Mouse (Mus musculus) gastrocnemius, postnatal 36 days (tissue): ENCODE measurements at regions not wholly inside any gene's neighbourhood (a gene's known extent, or its start where the extent isn't known, plus 50 kb on each side); places are given as distances from the start of the nearest gene placed in this dataset.

Experiments
- DNase-seq, 2 experiments: peaks; one replicate each; pipeline ENCODE4 v3.0.0; 2022
- intact Hi-C: fragments of 180-260 bp; cut with DNase I; formaldehyde crosslinking; loops from one replicate; pipeline ENCODE4 v1.15.1; 2025

DNA sequence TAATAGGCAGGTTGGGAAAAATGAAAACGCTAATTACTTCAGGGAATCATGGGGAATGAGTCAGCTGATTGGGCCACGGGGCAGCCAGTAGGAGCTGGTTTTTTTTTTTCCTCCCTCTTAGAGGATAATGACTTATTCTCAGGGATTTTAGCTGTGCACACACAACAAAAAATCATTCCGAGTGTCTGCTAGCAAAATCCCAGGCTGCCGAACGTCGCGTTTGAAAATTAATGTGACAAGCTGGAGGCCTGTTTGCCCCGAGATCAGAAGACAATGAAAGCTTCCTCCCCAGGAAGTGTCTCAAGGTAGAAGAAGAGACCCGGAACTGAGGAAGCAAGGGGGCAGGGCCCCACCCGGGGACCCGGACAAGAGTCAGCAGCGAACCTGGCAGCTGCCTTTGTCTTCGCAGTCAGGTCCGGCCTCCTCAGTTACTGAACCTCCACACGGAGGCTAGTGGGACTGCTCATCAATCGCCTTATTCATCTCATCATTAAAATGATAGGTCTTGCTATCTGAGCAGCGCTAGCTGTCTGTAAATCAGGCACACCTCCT is 350.8 kb upstream of the Zmiz1 start:
- intact Hi-C loops = no loop called here
- DNase-seq = no peak

DNA sequence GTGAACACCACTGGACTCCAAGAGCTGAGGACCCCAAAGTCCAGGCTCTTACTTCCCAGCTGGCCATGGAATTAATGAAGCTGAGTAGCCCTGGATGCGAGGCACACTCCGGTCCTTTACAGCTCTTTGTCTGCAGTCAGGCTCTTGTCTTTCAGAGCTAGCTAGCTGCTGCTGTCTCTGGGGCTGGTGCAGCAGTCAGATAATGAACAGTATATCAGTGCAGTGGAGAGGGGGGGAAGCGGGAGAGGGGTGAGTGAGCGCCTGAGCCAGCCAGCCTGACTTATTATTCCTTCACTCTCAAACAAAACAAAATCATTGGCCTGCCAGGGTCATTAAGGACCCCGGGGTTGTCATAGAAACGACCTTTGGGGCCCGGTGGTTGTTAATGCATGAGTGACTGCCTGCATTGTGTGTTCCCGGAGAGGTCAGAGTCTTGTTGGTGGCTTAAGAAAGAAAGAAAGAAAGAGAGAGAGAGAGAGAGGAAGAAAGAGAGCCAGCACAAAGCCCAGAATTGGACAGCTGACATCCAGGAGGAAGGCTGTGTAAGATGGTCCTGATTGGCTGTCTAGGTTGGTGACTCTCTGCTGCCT is 350.2 kb upstream of the Zmiz1 start:
- intact Hi-C loops = no loop called here
- DNase-seq = no peak

GRCm38 (mm10) chr14:25109691-25110090 is 349.3 kb upstream of the Zmiz1 start:
- DNase-seq = no peak
- intact Hi-C loops = loop anchor here (10.0 kb wide), 1 partner anchor 605 kb away; no protein-coding TSS in a partner anchor

- intact Hi-C loops = loop anchor here (10.0 kb wide), 1 partner anchor 608 kb away; no protein-coding TSS in a partner anchor
- DNase-seq = no peak
These were observed 346.2 kb upstream of the Zmiz1 start for GRCm38 (mm10) chr14:25112832-25113231.

DNA sequence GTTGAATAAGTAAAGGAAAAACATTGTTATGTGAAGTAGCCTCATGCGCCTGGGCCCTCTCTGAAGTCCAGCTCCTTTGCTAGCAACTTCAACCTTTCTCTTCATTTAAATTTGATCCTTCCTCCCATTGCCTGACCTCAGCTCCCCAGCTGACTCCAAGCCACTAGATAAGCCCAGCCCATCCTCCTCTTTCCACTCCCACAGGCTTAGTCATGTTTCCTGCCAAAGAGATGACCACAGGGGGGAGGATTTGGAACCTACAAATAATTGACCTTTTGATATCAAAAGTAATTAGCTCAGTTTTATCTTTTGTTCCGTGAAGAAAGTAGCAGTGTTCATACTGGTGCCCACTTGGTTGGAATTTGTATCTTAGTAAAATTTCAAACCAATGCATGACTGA is 345.7 kb upstream of the Zmiz1 start:
- DNase-seq = no peak
- intact Hi-C loops = loop anchor here (10.0 kb wide), 1 partner anchor 609 kb away; no protein-coding TSS in a partner anchor

- DNase-seq = peak; percentile 73
- intact Hi-C loops = loop anchor here (5.0 to 10.0 kb wide), 3 partner anchors 341 to 612 kb away; partner anchors contain the start of gene Zmiz1
These were observed 342.6 kb upstream of the Zmiz1 start for GRCm38 (mm10) chr14:25116424-25116823.

DNA sequence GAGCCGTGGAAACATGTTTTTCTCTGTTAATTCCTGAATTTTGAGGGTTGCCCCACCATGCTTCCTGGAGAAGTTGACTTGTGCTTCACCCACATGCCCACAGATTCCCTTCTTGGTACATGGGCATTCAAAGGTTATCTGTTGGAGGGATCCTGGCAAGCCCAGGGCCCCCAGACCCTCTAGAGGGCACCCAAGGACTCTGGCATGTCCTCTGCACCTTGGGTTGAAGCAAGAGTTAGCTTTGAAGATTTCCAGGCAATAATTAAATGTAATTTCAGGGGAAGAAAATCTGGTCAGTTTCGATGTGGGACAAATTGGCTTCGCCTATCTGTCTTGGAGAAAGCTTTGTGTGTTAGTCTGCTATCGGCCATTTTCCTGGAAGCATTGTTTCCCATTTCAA is 339.0 kb upstream of the Zmiz1 start:
- no peak for DNase-seq
- intact Hi-C loops = loop anchor here (5.0 to 10.0 kb wide), 4 partner anchors 77 to 615 kb away; partner anchors contain the start of gene Zmiz1

- intact Hi-C loops = loop anchor here (5.0 kb wide), 1 partner anchor 77 kb away; no protein-coding TSS in a partner anchor
- DNase-seq = no peak
These were observed 338.5 kb upstream of the Zmiz1 start for GRCm38 (mm10) chr14:25120506-25120905.

DNA sequence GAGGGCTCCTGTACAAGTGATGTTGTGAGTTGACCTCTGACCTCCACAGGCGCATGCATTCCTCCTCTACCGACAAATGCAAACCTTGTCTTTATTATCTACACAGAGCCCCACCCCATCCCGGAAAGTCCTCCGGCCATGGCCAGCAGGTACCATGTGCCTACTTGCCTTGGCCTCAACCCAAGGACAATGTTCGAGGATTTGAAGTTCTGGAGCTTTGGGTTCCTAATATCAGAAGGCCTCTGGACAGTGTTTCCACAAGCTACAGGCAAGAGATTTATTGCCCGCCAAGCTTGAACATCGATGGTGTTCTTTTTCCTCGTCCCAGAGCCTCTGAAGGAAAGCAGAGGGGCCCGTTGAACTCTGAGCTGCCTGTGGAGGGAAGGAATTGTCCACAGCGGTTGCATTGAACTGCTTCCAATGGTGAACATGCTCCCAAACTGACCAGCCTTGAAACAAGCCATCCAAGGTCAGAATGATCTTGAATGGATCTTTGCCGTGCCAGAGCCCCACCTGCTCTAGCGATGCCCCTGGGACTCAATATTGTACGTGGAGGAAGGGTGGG is 335.9 kb upstream of the Zmiz1 start:
- intact Hi-C loops = loop anchor here (5.0 kb wide), 1 partner anchor 74 kb away; no protein-coding TSS in a partner anchor
- DNase-seq = no peak

DNA sequence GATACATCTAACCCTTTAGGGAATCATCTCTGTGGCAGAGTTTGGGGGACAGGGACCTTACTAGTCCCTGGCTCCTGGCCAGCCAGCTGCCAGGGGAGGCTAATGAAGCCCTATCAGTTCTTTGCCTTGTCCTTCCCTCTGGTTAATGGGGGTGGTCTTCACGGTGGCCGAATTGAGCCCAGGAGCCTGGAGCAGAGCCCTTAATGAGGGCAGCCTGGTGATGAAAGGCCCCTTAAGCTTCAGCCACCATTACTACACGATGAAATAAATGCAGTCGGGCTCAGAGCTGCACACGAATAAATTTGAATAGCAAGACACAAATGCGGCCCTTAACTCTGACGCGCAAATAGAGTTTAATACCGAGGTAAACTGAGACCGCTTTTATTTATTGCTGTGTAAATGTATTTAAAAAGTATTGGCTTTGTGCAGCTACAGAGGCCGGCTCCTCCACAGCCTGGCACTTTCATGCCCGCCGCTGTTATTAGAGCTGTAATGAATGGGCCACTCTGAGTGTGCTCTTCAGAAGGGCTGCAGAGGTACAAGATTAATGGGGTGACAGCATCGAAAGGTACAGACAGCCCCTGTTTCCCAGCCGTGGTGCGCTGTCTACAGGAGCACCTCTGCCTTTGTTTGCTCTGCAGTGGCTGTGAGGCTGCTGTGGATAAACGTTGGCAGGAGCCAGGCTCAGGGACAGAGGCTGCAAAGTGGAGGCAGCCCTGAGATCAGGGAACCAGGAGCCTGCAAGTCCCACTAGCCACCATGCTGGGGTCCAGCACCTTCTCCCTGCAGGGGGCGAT is 335.2 kb upstream of the Zmiz1 start:
- intact Hi-C loops = loop anchor here (5.0 kb wide), 1 partner anchor 74 kb away; no protein-coding TSS in a partner anchor
- no peak for DNase-seq

GRCm38 (mm10) chr14:25126544-25126943 is 332.4 kb upstream of the Zmiz1 start:
- no peak for DNase-seq
- intact Hi-C loops = no loop called here

GRCm38 (mm10) chr14:25127544-25128159 is 331.3 kb upstream of the Zmiz1 start:
- no peak for DNase-seq
- intact Hi-C loops = no loop called here

DNA sequence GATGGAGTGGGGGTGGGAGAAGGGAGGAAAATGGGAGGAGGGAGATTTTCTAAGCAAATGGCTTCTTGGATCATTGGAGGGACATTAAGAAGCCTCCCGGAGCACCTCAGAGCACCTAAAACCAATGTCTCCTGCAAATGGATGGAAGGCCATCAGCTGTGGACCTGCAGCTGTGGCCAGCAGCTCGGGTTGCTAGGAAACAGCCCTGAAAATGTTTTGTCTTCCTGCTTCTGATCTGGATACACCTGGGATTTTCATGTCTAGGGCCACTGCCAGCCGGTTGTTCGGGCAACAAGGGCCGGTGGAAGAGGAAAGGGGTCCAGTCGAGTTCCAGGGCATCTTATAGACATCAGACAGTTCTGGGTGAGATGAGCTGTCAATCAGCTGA is 330.8 kb upstream of the Zmiz1 start:
- no peak for DNase-seq
- intact Hi-C loops = no loop called here

GRCm38 (mm10) chr14:25135371-25135770 is 323.6 kb upstream of the Zmiz1 start:
- no peak for DNase-seq
- intact Hi-C loops = no loop called here

DNA sequence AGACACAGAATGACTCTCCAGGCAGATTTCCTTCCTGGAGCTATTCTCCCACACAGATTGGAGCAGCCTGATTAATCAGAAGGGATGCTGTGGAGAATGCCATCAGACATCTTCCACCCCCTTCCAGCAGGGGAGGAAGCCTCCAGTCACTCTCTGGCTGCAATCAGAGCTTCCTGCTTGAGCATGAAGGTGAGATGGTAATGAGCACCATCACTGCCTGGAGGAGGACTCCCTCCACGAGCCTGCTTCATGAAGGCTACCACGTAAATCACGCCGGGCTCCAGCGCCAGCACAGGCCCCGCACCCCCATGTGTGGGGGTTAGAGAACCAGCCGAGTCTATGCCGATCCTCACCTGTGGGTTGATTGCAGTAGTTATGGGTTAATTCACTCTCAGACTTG is 321.7 kb upstream of the Zmiz1 start:
- no peak for DNase-seq
- intact Hi-C loops = no loop called here

- intact Hi-C loops = no loop called here
- DNase-seq = no peak
These were observed 320.5 kb upstream of the Zmiz1 start for GRCm38 (mm10) chr14:25138485-25138884.

GRCm38 (mm10) chr14:25141933-25142332 is 317.1 kb upstream of the Zmiz1 start:
- no peak for DNase-seq
- intact Hi-C loops = no loop called here

GRCm38 (mm10) chr14:25143051-25143450 is 315.9 kb upstream of the Zmiz1 start:
- DNase-seq = no peak
- intact Hi-C loops = no loop called here

GRCm38 (mm10) chr14:25147731-25148130 is 311.3 kb upstream of the Zmiz1 start:
- intact Hi-C loops = no loop called here
- no peak for DNase-seq

DNA sequence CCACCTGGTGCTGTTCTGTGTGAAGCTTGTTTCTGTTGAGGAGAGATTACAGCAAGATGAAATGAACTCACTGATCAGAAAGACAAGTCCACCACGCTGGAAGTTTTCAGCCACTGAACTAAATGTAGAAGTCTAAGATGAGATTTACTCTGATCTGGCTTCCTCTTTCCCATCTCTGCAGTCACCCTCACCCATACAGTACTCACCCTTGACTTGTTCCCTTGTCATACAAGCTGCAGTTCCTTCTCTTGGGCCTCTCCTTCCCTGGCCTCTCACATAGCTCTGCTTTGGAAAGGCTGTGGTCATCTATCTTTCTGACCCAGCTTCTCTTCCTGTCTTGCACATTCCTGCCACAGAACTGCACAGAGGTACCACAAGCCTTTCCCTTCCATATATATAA is 308.0 kb upstream of the Zmiz1 start:
- intact Hi-C loops = no loop called here
- no peak for DNase-seq

DNA sequence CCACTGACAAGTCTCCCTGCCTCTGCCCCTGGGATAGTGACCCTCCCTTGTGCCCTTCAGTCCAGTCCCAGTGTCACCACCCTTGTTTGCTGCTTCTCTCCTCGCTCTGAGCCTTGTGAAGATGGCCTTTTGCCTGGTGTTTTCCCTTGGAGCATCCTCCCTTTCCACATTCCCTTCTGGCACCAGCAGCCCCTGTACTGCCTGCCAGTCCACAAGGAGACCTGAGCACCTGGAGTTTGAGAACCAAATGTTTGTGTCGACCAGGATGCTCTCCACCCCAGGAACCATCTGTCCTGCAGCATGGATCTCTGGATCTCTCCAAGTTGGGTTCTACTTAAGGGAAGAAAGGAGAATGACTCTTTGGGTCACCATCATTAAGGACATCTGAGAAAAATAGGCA is 307.5 kb upstream of the Zmiz1 start:
- intact Hi-C loops = no loop called here
- no peak for DNase-seq
